Mouse (Mus musculus) Patski (cell line): ENCODE results near the gene Jag1. TPM values are rescaled to one million over a fixed set of nuclear protein-coding genes. Genes with fewer than 3 reads are reported as not detected.

Experiments
- ATAC-seq: fragments of 100-300 bp; one replicate; pipeline ENCODE4 v1.8.0; 2021
- CTCF ChIA-PET: fragments of 350-600 bp; sonication (Branson Sonifier 250); formaldehyde crosslinking; loops from one replicate; lab custom pipeline; 2022; ENCODE audit warnings: inconsistent platforms; lab: Charles Lee
- POLR2A ChIA-PET: fragments of 350-600 bp; sonication (Branson Sonifier 250); formaldehyde crosslinking; loops from one replicate; lab custom pipeline; 2022; ENCODE audit warnings: antibody characterized with exemption, inconsistent platforms; lab: Charles Lee
- DNase-seq: peaks from one replicate; pipeline ENCODE4 v3.0.0-alpha.2; 2011; ENCODE audit warnings: low read depth, low spot score
- H3K27me3 ChIP-seq: fragments of 371-371 bp; one replicate; pipeline ENCODE4 v1.5.1; 2021
- CTCF ChIP-seq: fragments of 100-300 bp; IDR thresholded peaks from one replicate; pipeline ENCODE4 v1.5.1; 2021
- in situ Hi-C: fragments of 300-500 bp; cut with MboI; formaldehyde crosslinking; loops from 3 replicates; pipeline ENCODE4 v1.11.1; 2018; ENCODE audit warnings: low pct_unique_long_range_greater_than_20kb, mixed read lengths
- polyA plus RNA-seq: library from polyadenylated mRNA; unstranded; gene quantifications from one replicate; pipeline ENCODE4 v1.2.3, GENCODE M21; 2021

Gene Jag1
- polyA plus RNA-seq, 1 experiment from 2014 or later: 37.3 TPM

GRCm38 (mm10) chr2:137107203-137107602 is 9.2 kb downstream of the Jag1 start:
- in situ Hi-C loops: loop anchor here (5.0 kb wide), 2 partner anchors 105 to 190 kb away; no protein-coding TSS in a partner anchor
- no peaks in the 10 kb centered on the region for H3K27me3 ChIP-seq
- TF ChIP-seq CTCF: no peak
- CTCF ChIA-PET: interaction anchor here (0.6 kb wide), 1 partner anchor 864 kb away, joined by 3 read pairs; no protein-coding TSS in a partner anchor
- POLR2A ChIA-PET: no interaction called here
- DNase-seq (no peak), ATAC-seq (no peak)

GRCm38 (mm10) chr2:137101074-137101473 is 15.4 kb downstream of the Jag1 start:
- TF ChIP-seq CTCF: no peak
- in situ Hi-C loops: no loop called here

GRCm38 (mm10) chr2:137099211-137099734 is 17.2 kb downstream of the Jag1 start:
- DNase-seq: no peak
- ATAC-seq: no peak
- in situ Hi-C loops: no loop called here
- ChIA-PET CTCF (interaction anchor here (4.9 kb wide), 1 partner anchor 14 kb away, joined by 32 read pairs; no protein-coding TSS in a partner anchor), POLR2A (no interaction called here)
- TF ChIP-seq CTCF: no peak
- H3K27me3 ChIP-seq: no peaks in the 10 kb centered on the region

More at GRCm38 (mm10) chr2:137101074-137101473, 15.4 kb downstream of the Jag1 start:
- POLR2A ChIA-PET: interaction anchor here (1.2 kb wide), 1 partner anchor 8 kb away, joined by 3 read pairs; no protein-coding TSS in a partner anchor
- no peaks in the 10 kb centered on the region for H3K27me3 ChIP-seq
- ATAC-seq (no peak), DNase-seq (no peak)
- CTCF ChIA-PET: interaction anchor here (1.5 to 4.9 kb wide), 2 partner anchors 8 to 12 kb away, joined by 3 to 32 read pairs; no protein-coding TSS in a partner anchor

GRCm38 (mm10) chr2:137098269-137099035 is 18.0 kb downstream of the Jag1 start:
- H3K27me3 ChIP-seq: no peaks in the 10 kb centered on the region
- in situ Hi-C loops: no loop called here
- DNase-seq (no peak), ATAC-seq (no peak)
- CTCF ChIA-PET: no interaction called here
- no peak for TF ChIP-seq CTCF
- POLR2A ChIA-PET: no interaction called here

- no peak for DNase-seq
- TF ChIP-seq CTCF: no peak
- H3K27me3 ChIP-seq: no peaks in the 10 kb centered on the region
- POLR2A ChIA-PET: interaction anchor here (0.8 kb wide), 1 partner anchor 8 kb away, joined by 4 read pairs; no protein-coding TSS in a partner anchor
- CTCF ChIA-PET: interaction anchor here (1.6 to 2.4 kb wide), 3 partner anchors 10 to 16 kb away, joined by 3 to 9 read pairs (median 4); no protein-coding TSS in a partner anchor
- in situ Hi-C loops: no loop called here
- ATAC-seq: no peak
Measured at GRCm38 (mm10) chr2:137096981-137097460, 19.4 kb downstream of the Jag1 start.

- ChIA-PET POLR2A (interaction anchor here (1.5 kb wide), 1 partner anchor 19 kb away, joined by 3 read pairs; no protein-coding TSS in a partner anchor), CTCF (interaction anchor here (0.7 to 1.2 kb wide), 2 partner anchors 9 to 11 kb away, joined by 3 read pairs; no protein-coding TSS in a partner anchor)
- no peak for DNase-seq
- no peak for TF ChIP-seq CTCF
- in situ Hi-C loops: no loop called here
- no peak for ATAC-seq
- H3K27me3 ChIP-seq: no peaks in the 10 kb centered on the region
Measured at GRCm38 (mm10) chr2:137094301-137094700, 22.1 kb downstream of the Jag1 start.

- no peak for TF ChIP-seq CTCF
- ATAC-seq (no peak), DNase-seq (no peak)
- ChIA-PET POLR2A (no interaction called here), CTCF (interaction anchor here (1.6 kb wide), 1 partner anchor 20 kb away, joined by 4 read pairs; no protein-coding TSS in a partner anchor)
- no peaks in the 10 kb centered on the region for H3K27me3 ChIP-seq
- in situ Hi-C loops: no loop called here
Measured at GRCm38 (mm10) chr2:137093298-137093630, 23.2 kb downstream of the Jag1 start.

- no peaks in the 10 kb centered on the region for H3K27me3 ChIP-seq
- POLR2A ChIA-PET: interaction anchor here (0.8 kb wide), 2 partner anchors 10 to 11 kb away, joined by 3 read pairs; no protein-coding TSS in a partner anchor
- ATAC-seq (peak; percentile 5), DNase-seq (no peak)
- no peak for TF ChIP-seq CTCF
- in situ Hi-C loops: no loop called here
- CTCF ChIA-PET: interaction anchor here (1.6 kb wide), 1 partner anchor 21 kb away, joined by 4 read pairs; no protein-coding TSS in a partner anchor
Measured at GRCm38 (mm10) chr2:137092523-137093297, 23.7 kb downstream of the Jag1 start.

GRCm38 (mm10) chr2:137091766-137092522 is 24.5 kb downstream of the Jag1 start:
- ATAC-seq: no peak

More at GRCm38 (mm10) chr2:137091766-137092522, 24.5 kb downstream of the Jag1 start:
- CTCF ChIA-PET: interaction anchor here (1.6 kb wide), 1 partner anchor 22 kb away, joined by 4 read pairs; no protein-coding TSS in a partner anchor
- no peak for DNase-seq
- no peak for TF ChIP-seq CTCF
- in situ Hi-C loops: no loop called here
- POLR2A ChIA-PET: interaction anchor here (0.6 to 0.8 kb wide), 3 partner anchors 9 to 724 kb away, joined by 3 read pairs; no protein-coding TSS in a partner anchor
- no peaks in the 10 kb centered on the region for H3K27me3 ChIP-seq
